Mouse (Mus musculus) hindbrain, embryonic 13.5 days (tissue): ENCODE data around the gene Dpf3. TPM values are rescaled to one million over a fixed set of nuclear protein-coding genes. Genes with fewer than 3 reads are reported as not detected.

Experiments used
- ATAC-seq: fragments of 200-750 bp; cut with Nextera tagmentation; 2 replicates; pipeline ENCODE4 v1.8.0; 2017; ENCODE audit warnings: moderate TSS enrichment; ENCODE audit not compliant: low FRiP score
- H3K27ac ChIP-seq: fragments of 300-500 bp; sonication (generic); 2 replicates; pipeline ENCODE4 v1.5.1; 2015; ENCODE audit warnings: inconsistent platforms, mild to moderate bottlenecking, moderate library complexity
- H3K27me3 ChIP-seq: fragments of 300-500 bp; sonication (generic); 2 replicates; pipeline ENCODE4 v1.6.1; 2015; ENCODE audit warnings: mild to moderate bottlenecking, inconsistent platforms
- H3K36me3 ChIP-seq: fragments of 300-500 bp; sonication (generic); 2 replicates; pipeline ENCODE4 v1.6.1; 2015; ENCODE audit warnings: mild to moderate bottlenecking, inconsistent platforms
- H3K4me1 ChIP-seq: fragments of 300-500 bp; sonication (generic); replicated peaks from 2 replicates; pipeline ENCODE4 v1.6.1; 2015; ENCODE audit warnings: inconsistent platforms
- H3K4me2 ChIP-seq: fragments of 300-500 bp; sonication (generic); 2 replicates; pipeline ENCODE4 v1.6.1; 2015; ENCODE audit warnings: inconsistent platforms, mild to moderate bottlenecking, moderate library complexity
- H3K4me3 ChIP-seq: fragments of 300-500 bp; sonication (generic); 2 replicates; pipeline ENCODE4 v1.5.1; 2015; ENCODE audit warnings: mild to moderate bottlenecking, inconsistent platforms
- H3K9ac ChIP-seq: fragments of 300-500 bp; sonication (generic); 2 replicates; pipeline ENCODE4 v1.6.1; 2015; ENCODE audit warnings: mild to moderate bottlenecking, inconsistent platforms
- H3K9me3 ChIP-seq: fragments of 300-500 bp; sonication (generic); 2 replicates; pipeline ENCODE4 v1.6.1; 2016; ENCODE audit warnings: inconsistent platforms
- WGBS: fragments of 180-500 bp; shearing (Covaris S2); methylation state at CpG from one replicate; pipeline ENCODE4 v1.1.7; 2015; 5-methylcytosine and 5-hydroxymethylcytosine counted together
- polyA plus RNA-seq: library from polyadenylated mRNA; unstranded; fragments of >200 nt; fragmentation: Nextera tagmentation; extraction: Ambion mirVana; gene quantifications from 2 replicates; pipeline ENCODE4 v1.2.1, GENCODE M21; 2015

The Dpf3 gene
- polyA plus RNA-seq, 1 experiment from 2014 or later = 27.7 TPM

- 72% methylated on average over 4 of the region's 4 CpGs for WGBS
- Histone ChIP-seq H3K4me1 (no peaks in the 10 kb centered on the region), H3K36me3 (no peaks in the 10 kb centered on the region), H3K4me3 (no peak overlapping the region), H3K27me3 (0 out of 2 replicates have a peak, but pooled peaks cover 5% of the 10 kb centered on the region), H3K27ac (no peak overlapping the region), H3K9me3 (no peaks in the 10 kb centered on the region), H3K9ac (no peak overlapping the region), H3K4me2 (no peak overlapping the region)
- ATAC-seq = no peak
These were observed 7.9 kb upstream of the Dpf3 start for GRCm38 (mm10) chr12:83495248-83495960.

DNA sequence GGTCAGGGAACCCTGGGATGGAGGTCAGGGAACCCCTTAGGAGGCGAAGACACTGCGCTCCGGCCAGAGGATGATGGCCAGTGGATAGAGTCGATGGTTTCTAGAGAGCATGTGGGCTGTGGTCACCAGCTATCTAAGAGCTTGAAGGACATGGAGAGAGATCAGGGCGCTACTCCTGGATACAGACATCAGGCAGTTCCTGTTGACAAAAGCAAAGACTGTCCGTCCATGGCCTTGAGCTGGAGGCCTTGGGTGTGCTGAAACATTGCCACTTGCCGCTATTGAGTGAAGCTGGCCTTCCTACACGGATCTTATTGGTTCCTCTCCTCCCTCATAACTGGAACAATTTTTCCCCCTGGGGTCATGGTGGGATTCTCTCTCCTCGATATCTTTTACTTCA lies 6.7 kb upstream of the Dpf3 start:
- Histone ChIP-seq H3K9me3 (no peaks in the 10 kb centered on the region), H3K4me3 (no peak overlapping the region), H3K4me2 (no peak overlapping the region), H3K9ac (no peak overlapping the region), H3K27ac (no peak overlapping the region), H3K4me1 (no peaks in the 10 kb centered on the region), H3K36me3 (no peaks in the 10 kb centered on the region), H3K27me3 (0 out of 2 replicates have a peak, but pooled peaks cover 5% of the 10 kb centered on the region)
- ATAC-seq = no peak
- 82% methylated on average over 9 of the region's 9 CpGs for WGBS

GRCm38 (mm10) chr12:83492808-83493207 lies 5.3 kb upstream of the Dpf3 start:
- Histone ChIP-seq H3K4me2 (no peak overlapping the region), H3K27me3 (0 out of 2 replicates have a peak, but pooled peaks cover 5% of the 10 kb centered on the region), H3K9ac (no peak overlapping the region), H3K4me3 (no peak overlapping the region), H3K36me3 (no peaks in the 10 kb centered on the region), H3K9me3 (no peaks in the 10 kb centered on the region), H3K27ac (no peak overlapping the region), H3K4me1 (peaks cover 14% of the 10 kb centered on the region)
- no peak for ATAC-seq
- 82% methylated on average over 3 of the region's 3 CpGs for WGBS

GRCm38 (mm10) chr12:83491609-83492008 lies 4.1 kb upstream of the Dpf3 start:
- Histone ChIP-seq H3K36me3 (no peaks in the 10 kb centered on the region), H3K27me3 (0 out of 2 replicates have a peak, but pooled peaks cover 5% of the 10 kb centered on the region), H3K4me1 (peaks cover 14% of the 10 kb centered on the region), H3K9ac (no peak overlapping the region), H3K4me2 (no peak overlapping the region), H3K4me3 (no peak overlapping the region), H3K9me3 (no peaks in the 10 kb centered on the region), H3K27ac (no peak overlapping the region)
- WGBS = 52% methylated on average over 1 of the region's 1 CpGs
- ATAC-seq = no peak

DNA sequence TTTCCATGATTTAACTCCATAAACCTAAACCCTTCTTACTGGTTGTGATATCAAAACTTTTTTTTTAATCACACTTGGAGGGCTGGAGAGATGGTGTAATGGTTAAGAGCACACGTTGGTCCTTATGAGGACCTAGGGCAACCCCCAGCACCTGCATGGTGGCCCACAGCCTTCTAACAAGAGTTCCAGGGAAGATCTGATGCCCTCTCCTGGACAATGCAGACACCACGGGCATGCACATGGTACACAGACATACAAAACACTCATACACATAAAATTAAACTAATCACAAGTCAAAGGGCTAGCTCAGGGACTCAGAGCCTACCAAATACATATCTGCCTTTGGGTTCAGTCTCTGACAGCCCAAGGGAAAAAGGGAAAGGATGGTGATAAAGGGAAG lies 2.2 kb upstream of the Dpf3 start:
- Histone ChIP-seq H3K9ac (no peak overlapping the region), H3K4me3 (no peak overlapping the region), H3K4me2 (no peak overlapping the region), H3K36me3 (no peaks in the 10 kb centered on the region), H3K27me3 (0 out of 2 replicates have a peak, but pooled peaks cover 5% of the 10 kb centered on the region), H3K9me3 (no peaks in the 10 kb centered on the region), H3K27ac (no peak overlapping the region), H3K4me1 (peaks cover 25% of the 10 kb centered on the region)
- no peak for ATAC-seq
- 31% methylated on average over 2 of the region's 2 CpGs for WGBS

GRCm38 (mm10) chr12:83488211-83488941 lies 860 bp upstream of the Dpf3 start:
- no peak for ATAC-seq

DNA sequence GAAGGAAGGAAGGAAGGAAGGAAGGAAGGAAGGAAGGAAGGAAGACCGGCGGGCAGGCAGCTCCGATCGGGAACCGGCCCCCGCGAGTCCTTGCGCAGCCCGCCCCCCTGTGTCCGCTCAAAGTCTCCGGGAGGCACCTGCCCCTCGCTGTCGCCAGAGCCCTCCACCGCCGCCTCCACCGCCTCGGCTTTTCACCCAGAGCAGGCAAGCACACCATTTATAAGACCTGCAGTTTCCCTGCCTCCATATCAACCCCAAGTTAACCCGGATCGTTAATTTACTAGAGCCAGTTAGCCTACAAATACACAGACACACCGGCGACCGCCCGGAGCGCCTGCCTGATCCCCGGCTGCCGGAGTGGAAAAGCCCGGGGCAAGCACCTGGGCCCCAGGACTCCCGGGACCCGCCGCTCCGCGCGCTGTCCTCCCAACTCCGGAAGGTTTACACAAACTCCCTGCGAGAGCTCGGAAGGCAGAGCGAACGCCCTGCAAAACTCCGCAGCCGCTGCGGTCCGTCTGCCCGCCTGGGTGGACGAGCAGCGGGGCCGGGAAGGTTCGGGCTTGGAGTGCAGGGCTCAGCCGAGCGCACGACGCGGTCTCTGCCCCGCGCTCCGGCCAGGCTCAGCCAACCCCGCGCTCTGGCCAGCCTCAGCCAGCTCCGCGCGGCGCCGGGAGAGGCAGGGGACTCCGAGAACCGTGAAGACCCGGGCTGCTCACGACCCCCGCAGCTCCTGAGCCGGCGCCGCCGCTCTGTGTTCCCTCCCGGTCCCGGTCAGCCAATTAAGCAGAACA lies 650 bp downstream of the Dpf3 start:
- WGBS = under 1% methylated on average over 73 of the region's 73 CpGs
- peak overlapping the region; percentile 96 for H3K4me2 ChIP-seq
- H3K27ac ChIP-seq = peak overlapping the region; percentile 95

More at GRCm38 (mm10) chr12:83488211-83488941, 860 bp upstream of the Dpf3 start:
- Histone ChIP-seq H3K9me3 (no peaks in the 10 kb centered on the region), H3K36me3 (no peaks in the 10 kb centered on the region), H3K27me3 (0 out of 2 replicates have a peak, but pooled peaks cover 6% of the 10 kb centered on the region), H3K4me2 (peak overlapping the region; percentile 96), H3K9ac (peak overlapping the region; percentile 65), H3K4me1 (peaks cover 31% of the 10 kb centered on the region), H3K4me3 (peak overlapping the region; percentile 85), H3K27ac (no peak overlapping the region)
- WGBS = under 1% methylated on average over 29 of the region's 29 CpGs

DNA sequence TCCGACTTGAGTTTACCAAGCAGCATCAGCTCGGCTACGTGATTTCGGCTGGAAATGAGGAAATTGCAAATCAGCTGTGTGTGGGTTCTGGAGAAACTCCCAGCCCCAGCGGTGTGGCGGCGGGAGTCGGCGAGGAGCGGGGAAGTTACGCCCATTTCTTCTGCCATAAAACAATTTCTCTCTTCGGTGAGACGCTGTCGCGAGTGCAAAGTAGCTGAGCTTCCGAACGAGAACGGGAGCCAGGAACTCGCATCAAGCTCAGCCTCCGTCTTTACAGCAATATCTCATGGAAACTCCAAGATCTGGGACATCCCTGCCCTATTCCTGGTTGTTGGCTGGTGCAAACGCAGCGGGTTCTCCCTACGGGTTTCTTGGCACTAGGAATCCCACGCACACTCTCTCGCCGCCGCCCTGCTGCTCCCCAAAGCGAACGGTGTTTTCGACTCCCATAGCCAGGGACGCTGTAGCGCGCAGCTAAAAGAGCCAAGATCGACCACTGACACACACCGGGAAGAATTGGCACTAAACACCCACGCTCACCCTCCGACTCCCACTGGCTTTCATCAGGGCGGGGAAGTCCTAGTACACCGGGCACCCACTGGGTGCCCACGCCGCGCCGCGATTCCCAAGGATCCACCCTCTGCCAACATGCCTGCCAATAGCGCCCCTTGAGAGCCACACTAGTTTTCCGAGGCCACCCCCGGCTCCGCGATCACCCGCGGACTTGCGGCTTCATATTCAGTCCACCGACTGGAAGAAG lies 1.4 kb downstream of the Dpf3 start:
- no peak for ATAC-seq
- H3K27me3 ChIP-seq = 0 out of 2 replicates have a peak, but pooled peaks cover 6% of the 10 kb centered on the region
- WGBS = under 1% methylated on average over 53 of the region's 53 CpGs

More for the DNA sequence above, 650 bp downstream of the Dpf3 start:
- H3K4me1 ChIP-seq = peaks cover 31% of the 10 kb centered on the region
- 0 out of 2 replicates have a peak, but pooled peaks cover 6% of the 10 kb centered on the region for H3K27me3 ChIP-seq
- peak; percentile 78 for ATAC-seq
- no peaks in the 10 kb centered on the region for H3K9me3 ChIP-seq
- peak overlapping the region; percentile 90 for H3K9ac ChIP-seq
- peak overlapping the region; percentile 85 for H3K4me3 ChIP-seq
- no peaks in the 10 kb centered on the region for H3K36me3 ChIP-seq

GRCm38 (mm10) chr12:83484855-83485745 lies 2.4 kb downstream of the Dpf3 start:
- H3K4me1 ChIP-seq = peaks cover 31% of the 10 kb centered on the region
- H3K27me3 ChIP-seq = 0 out of 2 replicates have a peak, but pooled peaks cover 6% of the 10 kb centered on the region
- peak overlapping the region; percentile 90 for H3K9ac ChIP-seq
- H3K4me3 ChIP-seq = peak overlapping the region; percentile 85
- WGBS = under 1% methylated on average over 24 of the region's 24 CpGs
- H3K9me3 ChIP-seq = no peaks in the 10 kb centered on the region
- no peak for ATAC-seq
- H3K36me3 ChIP-seq = no peaks in the 10 kb centered on the region
- peak overlapping the region; percentile 96 for H3K4me2 ChIP-seq
- peak overlapping the region; percentile 95 for H3K27ac ChIP-seq

More for the DNA sequence above, 1.4 kb downstream of the Dpf3 start:
- Histone ChIP-seq H3K27ac (peak overlapping the region; percentile 95), H3K4me2 (peak overlapping the region; percentile 96), H3K4me3 (peak overlapping the region; percentile 85), H3K4me1 (peaks cover 31% of the 10 kb centered on the region), H3K9me3 (no peaks in the 10 kb centered on the region), H3K36me3 (no peaks in the 10 kb centered on the region), H3K9ac (peak overlapping the region; percentile 90)

- ATAC-seq = no peak
- 0 out of 2 replicates have a peak overlapping the region, but pooled peaks have one; percentile 1 for H3K4me2 ChIP-seq
- 85% methylated on average over 5 of the region's 5 CpGs for WGBS
These were observed 3.9 kb downstream of the Dpf3 start for GRCm38 (mm10) chr12:83483653-83484052.

More at GRCm38 (mm10) chr12:83483653-83484052, 3.9 kb downstream of the Dpf3 start:
- Histone ChIP-seq H3K4me1 (peaks cover 26% of the 10 kb centered on the region), H3K36me3 (no peaks in the 10 kb centered on the region), H3K27me3 (0 out of 2 replicates have a peak, but pooled peaks cover 6% of the 10 kb centered on the region), H3K27ac (no peak overlapping the region), H3K9ac (no peak overlapping the region), H3K9me3 (no peaks in the 10 kb centered on the region), H3K4me3 (no peak overlapping the region)
